Mouse (Mus musculus) cerebellum, postnatal 4 days (tissue): Measurements from ENCODE around the gene Ptgfrn.

Experiments used
- DNase-seq, 2 experiments: peaks; one replicate each; pipeline ENCODE4 v3.0.0; 2022; ENCODE audit warnings: low spot score in 2 of 2, mixed read lengths in 1 of 2

Ptgfrn gene

GRCm38 (mm10) chr3:101080925-101081324, 29.2 kb downstream of the Ptgfrn start:
- DNase-seq = no peak

- DNase-seq = peak; percentile 32 to 61
Observed at GRCm38 (mm10) chr3:101078344-101078743, 31.7 kb downstream of the Ptgfrn start.

- DNase-seq = no peak
Observed at GRCm38 (mm10) chr3:101077710-101078100, 32.4 kb downstream of the Ptgfrn start.

- DNase-seq = peak in 1 of 2 experiments; percentile 39
Observed at GRCm38 (mm10) chr3:101076966-101077709, 32.9 kb downstream of the Ptgfrn start.

GRCm38 (mm10) chr3:101075866-101076265, 34.2 kb downstream of the Ptgfrn start:
- no peak for DNase-seq

- DNase-seq = no peak
Observed at GRCm38 (mm10) chr3:101073384-101073783, 36.7 kb downstream of the Ptgfrn start.

- DNase-seq = no peak
Observed at GRCm38 (mm10) chr3:101072506-101073215, 37.4 kb downstream of the Ptgfrn start.

- no peak for DNase-seq
Observed at GRCm38 (mm10) chr3:101071576-101071975, 38.5 kb downstream of the Ptgfrn start.

- DNase-seq = no peak
Observed at GRCm38 (mm10) chr3:101070796-101071235, 39.3 kb downstream of the Ptgfrn start.

GRCm38 (mm10) chr3:101070230-101070795, 39.8 kb downstream of the Ptgfrn start:
- DNase-seq = no peak

- no peak for DNase-seq
Observed at GRCm38 (mm10) chr3:101068701-101069100, 41.4 kb downstream of the Ptgfrn start.

- DNase-seq = no peak
Observed at GRCm38 (mm10) chr3:101066175-101066574, 43.9 kb downstream of the Ptgfrn start.

GRCm38 (mm10) chr3:101061865-101062585, 48.1 kb downstream of the Ptgfrn start:
- DNase-seq = no peak

- DNase-seq = no peak
Observed at GRCm38 (mm10) chr3:101059214-101059613, 50.9 kb downstream of the Ptgfrn start.

- no peak for DNase-seq
Observed at GRCm38 (mm10) chr3:101058203-101058602, 51.9 kb downstream of the Ptgfrn start.

GRCm38 (mm10) chr3:101055216-101055615, 54.9 kb downstream of the Ptgfrn start:
- DNase-seq = no peak

- no peak for DNase-seq
Observed at GRCm38 (mm10) chr3:101051601-101052000, 58.5 kb downstream of the Ptgfrn start.

- DNase-seq = no peak
Observed at GRCm38 (mm10) chr3:101049997-101050396, 60.1 kb downstream of the Ptgfrn start.

GRCm38 (mm10) chr3:101048781-101049180, 61.3 kb downstream of the Ptgfrn start:
- no peak for DNase-seq

- no peak for DNase-seq
Observed at GRCm38 (mm10) chr3:101047586-101048275, 62.3 kb downstream of the Ptgfrn start.

- no peak for DNase-seq
Observed at GRCm38 (mm10) chr3:101045431-101045830, 64.6 kb downstream of the Ptgfrn start.
